Mouse (Mus musculus) layer of hippocampus, postnatal 25 days (tissue): ENCODE results near the gene Mmp9. TPM values are rescaled to one million over a fixed set of nuclear protein-coding genes. Genes with fewer than 3 reads are reported as not detected.

Source experiments
- DNase-seq, 2 experiments: peaks; one replicate each; pipeline ENCODE4 v3.0.0; 2022; ENCODE audit warnings: mixed read lengths in 2 of 2, low spot score in 1 of 2; ENCODE audit errors: extremely low spot score in 1 of 2
- total RNA-seq, 2 experiments: library from RNA; stranded (reverse); gene quantifications; 2 replicates each; pipeline ENCODE4 v1.2.3; 2021

The Mmp9 gene
- total RNA-seq, 2 experiments from 2014 or later, result 1.5 to 1.8 TPM

- peak; percentile 78 to 98 for DNase-seq
These were observed 29.2 kb upstream of the Mmp9 start, which contains the start of gene Zfp335 for GRCm38 (mm10) chr2:164911086-164912048. TSS of gene Zfp335 (minus strand) at chr2:164911757.

- DNase-seq, result no peak
These were observed 28.4 kb upstream of the Mmp9 start for GRCm38 (mm10) chr2:164912151-164912550.

- DNase-seq, result no peak
These were observed 27.7 kb upstream of the Mmp9 start for GRCm38 (mm10) chr2:164912749-164913427.

- DNase-seq, result no peak
These were observed 27.2 kb upstream of the Mmp9 start for GRCm38 (mm10) chr2:164913428-164913786.

DNA sequence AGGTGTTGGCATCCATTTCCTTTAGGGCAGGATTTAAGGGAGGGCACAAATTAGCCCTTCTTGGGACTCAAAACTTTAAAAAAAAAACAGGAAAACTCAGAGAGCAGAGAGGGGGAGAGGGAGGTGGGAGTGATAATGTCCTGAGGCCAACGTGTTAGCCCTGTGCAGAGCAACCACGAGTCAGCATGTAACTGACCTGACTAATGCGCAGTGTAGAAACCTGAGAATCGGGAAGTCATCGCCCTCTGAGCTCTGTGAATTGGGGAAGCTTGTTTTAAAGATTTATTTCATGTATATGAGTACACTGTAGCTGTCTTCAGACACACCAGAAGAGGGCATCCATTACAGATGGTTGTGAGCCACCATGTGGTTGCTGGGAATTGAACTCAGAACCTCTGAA is 23.8 kb upstream of the Mmp9 start:
- DNase-seq, result no peak

DNA sequence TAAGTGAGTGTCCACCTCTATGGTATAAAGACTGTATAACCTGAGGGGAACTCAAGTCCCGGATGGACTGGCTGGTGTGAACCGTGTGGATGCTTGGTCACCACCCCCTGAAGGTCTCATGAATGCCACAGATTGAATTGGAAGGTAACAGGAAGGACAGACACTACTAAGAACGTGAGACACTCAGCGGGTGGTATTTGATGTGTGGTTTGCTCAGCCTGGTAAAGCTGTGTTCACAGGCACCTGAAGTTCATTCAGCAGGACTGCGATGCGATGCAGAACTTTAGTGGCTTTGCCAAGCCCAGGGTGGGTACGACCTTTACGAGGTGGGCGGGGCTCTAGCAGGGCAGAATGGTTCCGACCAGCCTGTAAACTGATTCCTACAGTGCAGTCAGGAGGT is 23.2 kb upstream of the Mmp9 start:
- DNase-seq, result no peak

GRCm38 (mm10) chr2:164918325-164918724 is 22.3 kb upstream of the Mmp9 start:
- no peak for DNase-seq

GRCm38 (mm10) chr2:164921984-164922383 is 18.6 kb upstream of the Mmp9 start:
- no peak for DNase-seq

DNA sequence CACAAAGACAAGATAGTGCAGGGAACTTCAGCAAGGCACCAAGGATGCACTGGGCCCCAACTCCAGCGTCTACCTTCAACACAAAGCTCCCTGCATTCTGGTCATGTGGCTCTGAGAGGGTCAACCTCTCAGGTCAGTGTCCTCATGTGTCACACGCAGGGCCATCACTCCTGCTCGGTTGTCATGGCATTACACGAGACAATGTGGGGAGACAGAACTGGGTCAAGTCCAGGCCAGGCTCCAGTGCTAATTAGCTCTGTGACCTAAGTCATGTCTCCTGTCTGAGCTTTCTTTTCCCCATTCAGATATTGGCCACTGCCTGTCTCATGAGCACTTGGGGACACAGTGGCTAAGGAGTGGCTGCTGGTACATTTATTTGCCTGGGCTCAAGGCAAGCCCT is 17.3 kb upstream of the Mmp9 start:
- DNase-seq, result no peak

- peak; percentile 82 to 91 for DNase-seq
These were observed 16.3 kb upstream of the Mmp9 start for GRCm38 (mm10) chr2:164924100-164924857.

GRCm38 (mm10) chr2:164930706-164931581 is 9.6 kb upstream of the Mmp9 start:
- DNase-seq, result no peak

GRCm38 (mm10) chr2:164933534-164933933 is 7.0 kb upstream of the Mmp9 start:
- no peak for DNase-seq

DNA sequence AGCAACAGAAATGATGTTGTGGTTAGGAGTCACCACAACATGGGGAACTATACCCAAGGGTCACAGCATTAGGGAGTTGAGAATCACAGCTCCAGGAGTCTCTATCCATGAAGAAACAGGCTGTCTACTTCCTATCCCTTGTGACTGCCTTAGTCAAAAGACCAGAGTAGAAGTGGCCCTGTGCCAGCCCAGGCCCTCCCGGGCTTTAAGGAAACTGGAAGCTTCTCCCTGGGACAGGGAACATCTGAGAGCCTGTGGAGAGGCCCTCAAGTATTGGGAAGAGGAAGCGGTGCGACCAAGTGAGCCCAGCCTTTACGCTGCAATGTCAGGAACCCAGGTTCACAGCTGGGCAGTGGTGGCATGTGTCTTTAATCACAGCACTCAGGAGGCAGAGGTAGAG is 4.6 kb upstream of the Mmp9 start:
- DNase-seq, result no peak

DNA sequence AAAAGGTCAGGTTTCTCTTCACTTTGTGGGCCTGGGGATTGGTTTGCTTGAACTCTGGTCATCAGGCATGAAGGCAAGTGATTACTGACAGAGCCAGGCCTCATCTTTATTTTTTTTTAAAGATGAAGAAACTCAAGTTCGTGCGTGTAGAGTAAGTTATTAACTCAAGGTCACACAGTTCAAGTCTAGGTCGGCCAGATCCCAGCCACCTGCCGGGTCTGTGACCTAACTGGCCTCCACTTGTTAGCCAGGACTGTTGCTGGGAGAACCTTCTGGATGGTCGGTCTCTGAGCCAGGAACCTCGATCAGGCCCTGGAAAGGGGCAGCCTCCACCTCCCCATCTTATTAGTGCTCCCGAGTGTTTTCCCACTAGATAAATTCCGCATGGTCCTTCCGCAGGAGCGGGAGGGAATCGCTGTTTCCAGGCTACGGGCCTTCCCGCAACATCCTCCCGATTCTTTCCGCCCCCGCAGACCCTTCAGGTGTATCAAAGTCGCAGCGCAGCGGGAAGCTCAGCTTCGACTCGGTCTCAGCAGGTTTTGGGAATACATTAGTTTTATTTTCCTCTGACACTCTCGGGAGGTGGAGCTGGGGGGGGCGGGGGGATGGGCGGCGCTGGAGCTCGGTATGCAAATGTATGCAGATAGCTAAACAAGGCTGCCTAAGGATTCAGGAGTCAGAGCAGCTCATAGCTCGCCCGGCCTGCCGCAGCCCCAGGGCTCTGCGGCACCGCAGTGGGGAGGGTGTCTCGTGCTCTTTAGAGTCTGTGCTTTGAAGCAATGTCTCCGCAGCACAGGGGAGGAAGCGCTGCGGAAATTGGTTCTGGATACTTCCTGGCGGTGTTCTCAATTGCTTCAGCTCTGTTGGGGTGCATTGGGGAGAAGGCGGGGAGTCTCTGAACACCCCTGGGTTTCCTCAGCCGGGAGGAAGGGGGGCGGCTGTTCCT is 2.2 kb upstream of the Mmp9 start:
- DNase-seq, result peak; percentile 29 to 50

GRCm38 (mm10) chr2:164939106-164939505 is 1.5 kb upstream of the Mmp9 start:
- no peak for DNase-seq

- no peak for DNase-seq
These were observed 2.2 kb downstream of the Mmp9 start for GRCm38 (mm10) chr2:164942692-164943290.

- no peak for DNase-seq
These were observed 6.9 kb downstream of the Mmp9 start for GRCm38 (mm10) chr2:164947506-164947905.

DNA sequence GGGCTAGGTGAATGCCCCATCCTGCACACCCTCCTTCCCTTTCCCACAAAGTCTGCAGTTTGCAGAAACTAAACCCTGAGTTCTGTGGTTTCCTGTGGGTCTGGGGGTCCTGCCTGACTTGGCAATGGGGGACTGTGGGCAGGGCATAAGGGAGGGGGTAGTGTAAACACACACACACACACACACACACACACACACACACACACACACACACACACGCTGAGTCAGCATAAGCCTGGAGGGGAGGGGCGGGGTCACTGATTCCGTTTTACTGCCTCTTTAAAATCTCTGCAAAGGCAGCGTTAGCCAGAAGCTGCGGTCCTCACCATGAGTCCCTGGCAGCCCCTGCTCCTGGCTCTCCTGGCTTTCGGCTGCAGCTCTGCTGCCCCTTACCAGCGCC is 7.3 kb downstream of the Mmp9 start:
- no peak for DNase-seq
